Mouse (Mus musculus) skeletal muscle tissue, adult 2 months (tissue): ENCODE results near the gene Arhgap24.

Source experiments
- DNase-seq: peaks from one replicate; pipeline ENCODE4 v3.0.0-alpha.2; 2012; ENCODE audit warnings: low read depth, low spot score

Arhgap24 gene

GRCm38 (mm10) chr5:102498747-102499146 lies 17.6 kb downstream of the Arhgap24 start:
- DNase-seq: peak; percentile 35

DNA sequence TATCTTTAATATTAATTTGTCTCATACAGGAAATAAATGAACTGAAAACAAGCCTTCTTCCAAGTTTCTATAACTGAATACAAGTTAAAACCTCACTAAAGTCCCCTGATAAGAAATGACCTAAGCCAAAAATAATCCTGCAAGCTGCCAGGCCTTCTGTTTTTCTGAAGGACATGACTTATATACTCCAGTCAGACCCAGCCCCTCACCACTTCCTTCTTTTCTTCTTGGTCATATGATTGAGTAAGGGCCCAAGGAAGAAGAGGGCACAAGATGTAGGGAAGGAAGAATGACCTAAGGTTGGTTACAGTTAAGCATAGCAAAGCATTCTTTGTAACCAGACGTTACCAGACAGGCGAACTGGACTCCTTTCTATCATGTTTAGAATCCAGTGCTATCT lies 21.1 kb downstream of the Arhgap24 start:
- DNase-seq: no peak

DNA sequence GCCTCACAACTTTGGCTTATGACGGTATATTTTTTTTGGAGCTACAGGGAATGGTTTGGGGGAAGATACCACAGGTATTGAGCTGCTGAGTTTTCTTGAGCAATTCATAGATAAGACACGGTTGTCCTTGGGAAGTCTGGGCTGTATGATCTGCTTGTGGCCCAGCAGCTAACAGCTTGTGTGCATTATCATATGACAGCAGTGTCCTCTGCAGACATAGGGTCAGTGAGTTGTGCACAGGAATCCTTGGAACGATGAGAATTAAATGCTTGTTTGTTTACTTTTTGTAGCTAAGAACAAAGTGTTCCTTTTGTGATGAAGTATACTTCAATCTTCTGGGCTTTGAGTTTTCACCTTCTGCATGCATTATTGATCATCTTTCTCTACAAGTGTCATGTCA lies 21.9 kb downstream of the Arhgap24 start:
- DNase-seq: no peak

GRCm38 (mm10) chr5:102503868-102504267 lies 22.7 kb downstream of the Arhgap24 start:
- DNase-seq: no peak

DNA sequence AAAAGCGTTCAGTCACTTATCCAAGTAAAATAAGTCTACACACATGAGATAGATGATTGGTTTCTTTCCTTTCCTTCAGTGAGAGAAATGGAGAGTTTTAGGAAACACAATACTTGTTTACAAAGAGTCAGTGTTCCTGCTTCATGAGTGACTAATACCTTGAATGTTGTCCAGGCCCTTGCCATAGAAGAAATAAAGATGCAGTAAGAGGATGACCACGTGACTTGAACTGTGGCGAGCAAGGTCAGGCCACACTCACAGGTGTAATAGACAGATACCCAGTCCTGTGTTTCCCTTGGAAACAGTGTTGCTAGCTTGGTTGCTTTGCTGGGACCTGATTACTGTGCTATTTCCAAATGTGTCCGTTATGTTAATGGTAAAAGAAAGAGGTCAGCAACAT lies 23.4 kb downstream of the Arhgap24 start:
- no peak for DNase-seq

- no peak for DNase-seq
Measured at GRCm38 (mm10) chr5:102508162-102508561, 27.0 kb downstream of the Arhgap24 start.

GRCm38 (mm10) chr5:102509381-102509780 lies 28.2 kb downstream of the Arhgap24 start:
- DNase-seq: no peak

DNA sequence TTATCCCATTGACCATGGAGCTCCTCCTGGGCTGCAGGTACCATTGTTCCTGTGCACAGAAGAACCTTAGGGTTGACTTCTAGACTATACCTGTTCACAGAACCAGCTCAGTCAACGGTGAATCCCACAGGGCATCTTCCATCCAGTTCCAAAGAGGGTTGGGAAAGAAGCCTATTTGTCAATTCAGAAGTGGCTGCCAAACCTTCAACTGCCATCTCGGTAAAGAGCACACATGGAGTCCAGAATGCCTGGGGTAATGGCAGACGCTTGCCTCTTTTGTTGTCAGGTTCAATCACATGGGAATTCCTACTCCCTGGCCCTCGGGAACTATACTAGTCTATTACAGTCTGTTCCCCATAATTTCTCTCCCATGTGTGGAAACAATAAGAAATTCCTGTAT lies 30.5 kb downstream of the Arhgap24 start:
- no peak for DNase-seq

GRCm38 (mm10) chr5:102515496-102515895 lies 34.3 kb downstream of the Arhgap24 start:
- no peak for DNase-seq

- no peak for DNase-seq
Measured at GRCm38 (mm10) chr5:102520506-102520905, 39.3 kb downstream of the Arhgap24 start.

DNA sequence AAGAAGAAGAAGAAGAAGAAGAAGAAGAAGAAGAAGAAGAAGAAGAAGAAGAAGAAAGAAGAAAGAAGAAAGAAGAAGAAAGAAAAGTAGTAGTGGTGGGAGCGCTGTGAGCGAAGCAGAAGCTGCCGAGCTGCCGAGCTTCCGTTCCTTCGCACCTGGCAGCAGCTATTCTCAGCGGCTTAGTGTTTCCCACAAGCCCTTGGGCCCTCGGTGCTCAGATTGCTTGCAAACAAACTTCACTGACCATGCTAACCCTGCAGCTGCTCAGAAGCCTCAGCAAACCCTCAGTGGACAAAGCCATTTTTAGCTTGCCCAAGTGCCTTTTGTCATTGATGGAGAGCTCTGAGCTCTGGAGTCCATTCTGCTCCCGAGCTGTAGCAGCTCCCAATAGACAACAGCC lies 54.1 kb downstream of the Arhgap24 start:
- DNase-seq: peak; percentile 47

GRCm38 (mm10) chr5:102537819-102538218 lies 56.6 kb downstream of the Arhgap24 start:
- no peak for DNase-seq

GRCm38 (mm10) chr5:102546296-102546695 lies 65.1 kb downstream of the Arhgap24 start:
- DNase-seq: no peak

- no peak for DNase-seq
Measured at GRCm38 (mm10) chr5:102547786-102548185, 66.6 kb downstream of the Arhgap24 start.

DNA sequence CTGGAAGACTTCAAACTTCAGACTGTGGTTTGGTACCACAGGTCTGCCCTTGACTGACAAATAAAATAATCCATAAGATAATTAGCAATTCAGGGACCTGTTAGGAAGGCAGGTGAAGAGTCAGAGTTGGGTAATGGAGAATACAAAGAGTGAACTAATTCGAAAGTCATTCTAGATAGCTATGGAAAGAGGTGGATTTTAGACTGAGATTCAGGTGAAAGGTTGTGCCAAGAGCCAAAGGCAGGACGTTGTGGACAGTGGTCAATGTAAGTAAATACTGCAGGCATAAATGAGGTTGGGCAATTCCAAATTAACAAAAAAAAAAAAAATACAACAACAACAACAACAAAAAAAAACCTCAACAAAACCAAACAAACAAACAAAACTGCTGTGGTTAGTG lies 67.2 kb downstream of the Arhgap24 start:
- DNase-seq: no peak

DNA sequence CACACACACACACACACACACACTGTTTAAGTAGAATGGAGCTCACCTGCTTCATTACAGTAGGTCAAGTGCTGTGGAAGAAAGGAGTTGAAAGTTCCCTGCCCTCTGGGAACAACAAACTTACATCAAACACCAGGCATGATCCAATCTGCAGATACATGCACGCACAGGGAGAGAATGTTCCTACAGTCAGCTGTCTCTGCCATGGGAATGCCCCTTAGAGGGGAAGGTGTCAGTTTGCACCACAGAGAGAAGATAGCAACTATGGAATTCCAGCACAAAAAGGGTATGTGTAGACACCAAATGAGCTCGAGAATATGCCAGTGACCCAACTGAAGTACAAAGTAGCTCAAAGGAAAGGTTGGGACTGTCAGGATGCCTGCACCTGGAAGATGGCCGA lies 69.0 kb downstream of the Arhgap24 start:
- DNase-seq: no peak

DNA sequence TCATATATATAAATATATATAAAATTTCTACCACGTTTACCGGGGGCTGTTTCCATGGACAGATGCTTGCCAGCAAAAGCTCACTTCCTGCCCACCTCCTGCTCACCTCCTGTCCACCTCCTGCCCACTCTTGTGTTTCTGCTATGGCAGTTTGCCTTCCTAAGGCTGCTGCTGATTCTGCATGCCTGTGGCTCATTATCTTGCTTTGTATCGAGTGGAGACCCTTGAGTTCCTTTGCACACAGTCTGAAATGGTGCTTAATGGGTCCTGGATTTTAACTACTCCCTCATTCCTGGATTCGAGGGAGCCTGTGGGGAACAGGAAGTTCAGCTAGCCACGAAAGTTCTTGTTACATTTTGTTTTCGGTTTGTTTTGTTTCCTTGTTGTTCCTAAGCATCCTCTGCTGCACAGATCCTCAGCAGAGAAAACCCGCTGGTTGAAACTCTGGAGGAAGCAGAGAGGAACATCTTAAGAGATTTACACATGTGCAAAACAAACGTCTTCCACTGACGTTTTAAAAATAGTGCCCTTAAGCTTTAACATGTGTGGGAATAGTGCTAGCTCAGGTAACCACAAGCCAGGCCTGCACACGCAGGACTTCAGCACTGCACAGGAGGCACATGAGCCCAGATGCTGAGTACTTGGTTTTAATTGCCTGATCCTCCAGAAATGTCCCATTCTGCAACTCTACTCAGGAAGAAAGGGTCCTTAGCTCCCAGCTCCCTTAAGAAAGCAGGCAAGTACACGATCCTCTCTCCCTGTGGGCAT lies 69.9 kb downstream of the Arhgap24 start:
- DNase-seq: no peak

- DNase-seq: no peak
Measured at GRCm38 (mm10) chr5:102552533-102552932, 71.3 kb downstream of the Arhgap24 start.

- DNase-seq: no peak
Measured at GRCm38 (mm10) chr5:102555958-102556357, 74.8 kb downstream of the Arhgap24 start.

DNA sequence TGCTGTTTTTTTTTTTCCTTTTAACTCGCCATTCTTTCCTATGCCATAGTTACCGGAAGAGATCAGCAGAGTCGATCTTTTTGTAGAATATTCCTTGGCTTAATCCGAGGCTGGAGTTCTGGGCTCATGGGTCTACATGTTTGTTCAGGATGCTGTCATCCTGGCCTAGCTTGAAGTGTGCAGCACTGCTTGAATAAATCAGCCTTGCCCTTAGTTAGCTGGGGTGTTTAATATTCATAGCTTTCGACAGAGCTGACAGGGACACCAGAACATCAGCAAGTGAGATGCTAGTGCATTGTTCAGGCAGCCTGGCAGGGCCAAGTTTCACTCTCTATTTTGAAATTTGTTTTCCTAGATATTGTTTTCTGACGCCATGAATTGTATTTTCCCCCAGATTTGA lies 79.1 kb downstream of the Arhgap24 start:
- no peak for DNase-seq

DNA sequence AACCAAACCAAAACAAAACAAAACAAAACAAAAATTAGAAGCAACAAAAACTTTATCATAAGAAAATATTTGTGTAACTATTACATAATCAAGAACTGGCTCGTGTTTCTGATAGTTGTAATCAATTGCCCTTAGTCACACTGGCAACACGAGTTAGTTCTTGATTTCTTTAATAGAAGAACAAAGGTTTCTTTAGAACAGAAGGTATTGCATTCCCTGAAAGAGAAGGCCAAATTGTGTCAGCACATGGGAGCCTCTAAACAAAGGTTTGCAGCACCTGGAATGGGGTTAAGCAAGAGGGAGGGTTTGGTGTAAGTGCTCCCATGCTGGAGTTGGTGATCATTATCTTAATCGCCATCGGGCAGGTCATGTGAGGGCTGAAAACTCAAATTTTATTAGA lies 82.8 kb downstream of the Arhgap24 start:
- no peak for DNase-seq

- DNase-seq: no peak
Measured at GRCm38 (mm10) chr5:102568764-102569163, 87.6 kb downstream of the Arhgap24 start.

GRCm38 (mm10) chr5:102571445-102571844 lies 90.3 kb downstream of the Arhgap24 start:
- no peak for DNase-seq

DNA sequence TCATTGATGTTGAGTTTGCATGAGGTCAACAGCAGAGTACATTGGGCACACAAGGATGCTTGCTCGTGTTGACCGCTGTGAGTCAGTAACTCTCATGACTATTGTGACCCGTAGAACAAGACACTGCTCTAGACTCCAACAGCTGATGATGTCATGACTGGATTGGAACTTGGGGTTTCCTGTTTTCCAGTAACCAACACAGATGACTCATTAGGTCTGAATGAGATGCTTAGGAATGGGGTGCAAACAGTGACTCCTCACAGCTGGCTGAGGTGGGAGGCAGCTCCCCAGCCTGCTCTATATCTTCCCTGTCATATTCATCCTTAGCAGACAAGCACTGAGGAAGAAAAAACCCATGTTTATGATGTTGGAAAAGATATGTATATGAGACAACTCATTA lies 95.6 kb downstream of the Arhgap24 start:
- peak; percentile 40 for DNase-seq
